Mouse (Mus musculus) forebrain, embryonic 10.5 days (tissue): ENCODE measurements around the gene Fmnl2. TPM values are rescaled to one million over a fixed set of nuclear protein-coding genes. Genes with fewer than 3 reads are reported as not detected.
A peak's percentile ranks its signal among the peaks of the same experiment; 100 is the strongest.

Experiments
- DNase-seq: peaks from one replicate; pipeline ENCODE4 v3.0.0-alpha.2; 2017; ENCODE audit warnings: low spot score; ENCODE audit errors: extremely low spot score
- H3K27ac ChIP-seq: fragments of 300-500 bp; sonication (generic); 2 replicates; pipeline ENCODE4 v1.5.1; 2016; ENCODE audit warnings: mild to moderate bottlenecking
- H3K27me3 ChIP-seq: fragments of 300-500 bp; sonication (generic); 2 replicates; pipeline ENCODE4 v1.6.1; 2016; ENCODE audit warnings: mild to moderate bottlenecking; ENCODE audit not compliant: poor library complexity, severe bottlenecking
- H3K36me3 ChIP-seq: fragments of 300-500 bp; sonication (generic); replicated peaks from 2 replicates; pipeline ENCODE4 v1.6.1; 2016; ENCODE audit warnings: mild to moderate bottlenecking, moderate library complexity
- H3K4me1 ChIP-seq: fragments of 300-500 bp; sonication (generic); 2 replicates; pipeline ENCODE4 v1.6.1; 2016
- H3K4me3 ChIP-seq: fragments of 300-500 bp; sonication (generic); 2 replicates; pipeline ENCODE4 v1.5.1; 2016; ENCODE audit warnings: mild to moderate bottlenecking, moderate library complexity
- H3K9me3 ChIP-seq: fragments of 300-500 bp; sonication (generic); 2 replicates; pipeline ENCODE4 v1.6.1; 2016; ENCODE audit warnings: mild to moderate bottlenecking, moderate library complexity
- WGBS: fragments of 180-500 bp; shearing (Covaris S2); methylation state at CpG from one replicate; pipeline ENCODE4 v1.1.7; 2016; 5-methylcytosine and 5-hydroxymethylcytosine counted together
- polyA plus RNA-seq: library from polyadenylated mRNA; unstranded; fragments of >200 nt; fragmentation: Nextera tagmentation; extraction: Ambion mirVana; gene quantifications from 2 replicates; pipeline ENCODE4 v1.2.1, GENCODE M21; 2016

Fmnl2 gene
- polyA plus RNA-seq, 1 experiment from 2014 or later = 7.4 TPM

- no peaks in the 10 kb centered on the region for H3K4me1 ChIP-seq
- no peaks in the 10 kb centered on the region for H3K27me3 ChIP-seq
- no peak for DNase-seq
- WGBS = 92% methylated on average over 9 of the region's 9 CpGs
- H3K27ac ChIP-seq = no peak overlapping the region
- no peak overlapping the region for H3K4me3 ChIP-seq
- no peaks in the 10 kb centered on the region for H3K9me3 ChIP-seq
- H3K36me3 ChIP-seq = peaks cover 21% of the 10 kb centered on the region
Observed at GRCm38 (mm10) chr2:53095031-53095430, 237.4 kb downstream of the Fmnl2 start.

GRCm38 (mm10) chr2:53095489-53095888 is 237.8 kb downstream of the Fmnl2 start:
- DNase-seq = no peak

GRCm38 (mm10) chr2:53100093-53100492 is 242.4 kb downstream of the Fmnl2 start:
- whole genome bisulfite sequencing = 77% methylated on average over 2 of the region's 2 CpGs
- H3K27me3 ChIP-seq = no peaks in the 10 kb centered on the region

More at GRCm38 (mm10) chr2:53095489-53095888, 237.8 kb downstream of the Fmnl2 start:
- no peak overlapping the region for H3K4me3 ChIP-seq
- no peaks in the 10 kb centered on the region for H3K27me3 ChIP-seq
- peaks cover 17% of the 10 kb centered on the region for H3K36me3 ChIP-seq
- no peaks in the 10 kb centered on the region for H3K9me3 ChIP-seq
- WGBS = 97% methylated on average over 3 of the region's 3 CpGs
- H3K27ac ChIP-seq = no peak overlapping the region
- no peaks in the 10 kb centered on the region for H3K4me1 ChIP-seq

GRCm38 (mm10) chr2:53101885-53102740 is 244.5 kb downstream of the Fmnl2 start:
- H3K27me3 ChIP-seq = no peaks in the 10 kb centered on the region
- peaks cover 67% of the 10 kb centered on the region for H3K36me3 ChIP-seq
- no peak overlapping the region for H3K27ac ChIP-seq
- no peaks in the 10 kb centered on the region for H3K9me3 ChIP-seq
- WGBS = 94% methylated on average over 11 of the region's 11 CpGs
- H3K4me1 ChIP-seq = no peaks in the 10 kb centered on the region
- DNase-seq = no peak
- no peak overlapping the region for H3K4me3 ChIP-seq

More at GRCm38 (mm10) chr2:53100093-53100492, 242.4 kb downstream of the Fmnl2 start:
- Histone ChIP-seq H3K27ac (no peak overlapping the region), H3K9me3 (no peaks in the 10 kb centered on the region), H3K4me3 (no peak overlapping the region), H3K4me1 (no peaks in the 10 kb centered on the region), H3K36me3 (peaks cover 50% of the 10 kb centered on the region)
- no peak for DNase-seq

- no peaks in the 10 kb centered on the region for H3K9me3 ChIP-seq
- no peaks in the 10 kb centered on the region for H3K4me1 ChIP-seq
- H3K27me3 ChIP-seq = no peaks in the 10 kb centered on the region
- H3K4me3 ChIP-seq = no peak overlapping the region
- DNase-seq = no peak
- 89% methylated on average over 2 of the region's 2 CpGs for WGBS
- peaks cover 68% of the 10 kb centered on the region for H3K36me3 ChIP-seq
- H3K27ac ChIP-seq = no peak overlapping the region
Observed at GRCm38 (mm10) chr2:53102901-53103300, 245.2 kb downstream of the Fmnl2 start.

- no peak for DNase-seq
- 95% methylated on average over 10 of the region's 10 CpGs for WGBS
- H3K27me3 ChIP-seq = no peaks in the 10 kb centered on the region
- no peak overlapping the region for H3K27ac ChIP-seq
- peaks cover 88% of the 10 kb centered on the region for H3K36me3 ChIP-seq
- no peaks in the 10 kb centered on the region for H3K9me3 ChIP-seq
- H3K4me3 ChIP-seq = no peak overlapping the region
- H3K4me1 ChIP-seq = no peaks in the 10 kb centered on the region
Observed at GRCm38 (mm10) chr2:53105408-53105807, 247.7 kb downstream of the Fmnl2 start.

GRCm38 (mm10) chr2:53106056-53106455 is 248.4 kb downstream of the Fmnl2 start:
- Histone ChIP-seq H3K9me3 (no peaks in the 10 kb centered on the region), H3K27ac (no peak overlapping the region), H3K4me3 (no peak overlapping the region), H3K27me3 (no peaks in the 10 kb centered on the region), H3K4me1 (no peaks in the 10 kb centered on the region), H3K36me3 (peaks cover 95% of the 10 kb centered on the region)
- WGBS = 92% methylated on average over 7 of the region's 7 CpGs
- no peak for DNase-seq

GRCm38 (mm10) chr2:53106472-53106871 is 248.8 kb downstream of the Fmnl2 start:
- Histone ChIP-seq H3K4me1 (no peaks in the 10 kb centered on the region), H3K27ac (no peak overlapping the region), H3K9me3 (no peaks in the 10 kb centered on the region), H3K4me3 (no peak overlapping the region), H3K36me3 (peaks cover 96% of the 10 kb centered on the region), H3K27me3 (no peaks in the 10 kb centered on the region)
- DNase-seq = no peak
- WGBS = 93% methylated on average over 8 of the region's 8 CpGs

- Histone ChIP-seq H3K4me3 (no peak overlapping the region), H3K27me3 (no peaks in the 10 kb centered on the region), H3K9me3 (no peaks in the 10 kb centered on the region), H3K4me1 (no peaks in the 10 kb centered on the region), H3K27ac (no peak overlapping the region), H3K36me3 (peaks cover 99% of the 10 kb centered on the region)
- 84% methylated on average over 5 of the region's 5 CpGs for WGBS
- DNase-seq = no peak
Observed at GRCm38 (mm10) chr2:53108547-53108946, 250.9 kb downstream of the Fmnl2 start.

GRCm38 (mm10) chr2:53121797-53122196 is 264.1 kb downstream of the Fmnl2 start:
- Histone ChIP-seq H3K9me3 (no peaks in the 10 kb centered on the region), H3K27ac (no peak overlapping the region), H3K4me1 (no peaks in the 10 kb centered on the region), H3K27me3 (no peaks in the 10 kb centered on the region), H3K4me3 (no peak overlapping the region), H3K36me3 (peaks cover 78% of the 10 kb centered on the region)
- WGBS = 80% methylated on average over 5 of the region's 5 CpGs
- peak; percentile 25 for DNase-seq

GRCm38 (mm10) chr2:53125998-53126397 is 268.3 kb downstream of the Fmnl2 start:
- Histone ChIP-seq H3K4me3 (no peak overlapping the region), H3K9me3 (no peaks in the 10 kb centered on the region), H3K27me3 (no peaks in the 10 kb centered on the region), H3K4me1 (no peaks in the 10 kb centered on the region), H3K27ac (no peak overlapping the region), H3K36me3 (peaks cover 81% of the 10 kb centered on the region)
- WGBS = 90% methylated on average over 3 of the region's 3 CpGs
- no peak for DNase-seq

- Histone ChIP-seq H3K9me3 (no peaks in the 10 kb centered on the region), H3K27me3 (no peaks in the 10 kb centered on the region), H3K27ac (no peak overlapping the region), H3K36me3 (peaks cover 95% of the 10 kb centered on the region), H3K4me3 (no peak overlapping the region), H3K4me1 (no peaks in the 10 kb centered on the region)
- 89% methylated on average over 6 of the region's 6 CpGs for WGBS
- no peak for DNase-seq
Observed at GRCm38 (mm10) chr2:53129070-53129469, 271.4 kb downstream of the Fmnl2 start.

GRCm38 (mm10) chr2:53131567-53131966 is 273.9 kb downstream of the Fmnl2 start:
- peaks cover 96% of the 10 kb centered on the region for H3K36me3 ChIP-seq
- H3K27ac ChIP-seq = no peak overlapping the region
- H3K4me1 ChIP-seq = no peaks in the 10 kb centered on the region
- H3K9me3 ChIP-seq = no peaks in the 10 kb centered on the region
- no peak for DNase-seq
- WGBS = 97% methylated on average over 9 of the region's 9 CpGs
- H3K27me3 ChIP-seq = no peaks in the 10 kb centered on the region
- H3K4me3 ChIP-seq = no peak overlapping the region
